Mouse (Mus musculus) liver, embryonic 18 days (tissue): ENCODE results near the gene Pira2. TPM values are rescaled to one million over a fixed set of nuclear protein-coding genes. Genes with fewer than 3 reads are reported as not detected.

Experiments
- polyA plus RNA-seq: library from polyadenylated mRNA; depleted of rRNA; stranded (reverse); fragments of >200 nt; gene quantifications from 2 replicates; pipeline ENCODE4 v1.2.3, GENCODE M21; 2012; rRNA removed

The Pira2 gene
- polyA plus RNA-seq: 2.2 TPM in 2 replicates

DNA sequence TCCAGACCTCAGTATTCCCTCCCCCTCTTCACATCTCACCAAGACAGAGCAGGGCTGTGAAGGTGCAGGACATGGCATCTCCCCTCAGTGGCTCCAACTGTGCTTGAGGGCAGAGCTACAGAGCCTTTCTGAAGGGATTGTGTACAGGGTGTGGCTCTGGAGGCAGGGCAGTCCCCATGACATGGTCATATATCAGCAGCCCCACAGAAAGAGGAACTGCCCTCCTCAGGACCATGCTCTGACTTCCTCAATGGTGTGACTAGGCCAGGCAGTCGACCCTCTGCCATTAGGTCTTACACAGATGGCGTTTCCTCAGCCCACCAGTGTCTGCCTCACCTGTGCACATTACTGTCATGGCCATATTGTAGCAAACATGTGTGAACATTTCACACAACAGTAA lies at the start of gene Pira2:
Pira2 (minus strand) TSS at position 101 of the 400 bp plus-strand sequence.

DNA sequence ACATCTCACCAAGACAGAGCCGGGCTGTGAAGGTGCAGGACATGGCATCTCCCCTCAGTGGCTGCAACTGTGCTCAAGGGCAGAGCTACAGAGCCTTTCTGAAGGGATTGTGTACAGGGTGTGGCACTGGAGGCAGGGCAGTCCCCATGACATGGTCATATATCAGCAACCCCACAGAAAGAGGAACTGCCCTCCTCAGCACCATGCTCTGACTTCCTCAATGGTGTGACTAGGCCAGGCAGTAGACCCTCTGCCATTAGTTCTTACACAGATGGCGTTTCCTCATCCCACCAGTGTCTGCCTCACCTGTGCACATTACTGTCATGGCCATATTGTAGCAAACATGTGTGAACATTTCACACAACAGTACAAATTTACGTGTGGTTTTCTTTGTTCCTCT lies 19.3 kb downstream of the Pira2 start, which contains the start of gene Gm15448:
Gm15448 (minus strand) TSS at position 89 of the 400 bp plus-strand sequence.

Other genes with a start within 250 kb of the Pira2 start
- 0.06 and 0.09 TPM in 2 replicates for gene Oscar, start 228.9 kb downstream of the Pira2 start, polyA plus RNA-seq
- 126 and 136 TPM in 2 replicates for gene Ndufa3, start 227.7 kb downstream of the Pira2 start, polyA plus RNA-seq
- gene Tfpt, start 215.1 kb downstream of the Pira2 start, polyA plus RNA-seq: 9.5 and 10.9 TPM in 2 replicates
- gene Prpf31, start 215.1 kb downstream of the Pira2 start, polyA plus RNA-seq: 17.0 and 18.2 TPM in 2 replicates
- 17.7 and 19.3 TPM in 2 replicates for gene Cnot3, start 199.8 kb downstream of the Pira2 start, polyA plus RNA-seq
- gene Leng1, start 179.2 kb downstream of the Pira2 start, polyA plus RNA-seq: 4.5 and 5.0 TPM in 2 replicates
- gene Tmc4, start 167.5 kb downstream of the Pira2 start, polyA plus RNA-seq: 7.6 and 7.8 TPM in 2 replicates
- 35.0 and 36.0 TPM in 2 replicates for gene Tsen34, start 152.2 kb downstream of the Pira2 start, polyA plus RNA-seq
- gene Mboat7, start 151.5 kb downstream of the Pira2 start, polyA plus RNA-seq: 12.2 and 15.6 TPM in 2 replicates
- 1,543 and 1,939 TPM in 2 replicates for gene Rps9, start 141.1 kb downstream of the Pira2 start, polyA plus RNA-seq
- 12.1 and 18.7 TPM in 2 replicates for gene Pirb, start 124.7 kb downstream of the Pira2 start, polyA plus RNA-seq
- 0.24 and 0.36 TPM in 2 replicates for gene Gm15448, start 19.4 kb downstream of the Pira2 start, polyA plus RNA-seq
- 3.1 and 3.2 TPM in 2 replicates for gene Gm14548, start 53.1 kb upstream of the Pira2 start, polyA plus RNA-seq
- 2.6 TPM in 2 replicates for gene Lilra6, start 70.5 kb upstream of the Pira2 start, polyA plus RNA-seq
- 2.5 and 3.0 TPM in 2 replicates for gene Lair1, start 218.2 kb upstream of the Pira2 start, polyA plus RNA-seq